13 mouse cellular contexts compared by ENCODE assay signal in genomic region chr1:163281450-163282198, GRCm38 (mm10). TPM values are rescaled to one million over a fixed set of nuclear protein-coding genes. Genes with fewer than 3 reads are reported as not detected.
DNase-seq lines count a peak whose midpoint lies in the region; ATAC-seq and TF ChIP-seq lines count a peak whose summit lies in the region.
"Had no signal": no experiment of that assay in that cellular context is flagged by ENCODE, and none has a peak within 500 bp of the region (broad histone marks: within the 10 kb centered on the region; RNA-seq: fewer than 3 reads in every experiment).

No protein-coding gene starts in this region.

- no peak overlapping the region for H3K4me2 ChIP-seq in embryonic facial prominence, embryonic 15.5 days (replicated peaks)

- H3K27ac ChIP-seq in embryonic facial prominence, embryonic 15.5 days (replicated peaks), result peak overlapping the region; percentile 29; the same call in 1 of the 2 replicates

- intact Hi-C loops in left cerebral cortex, postnatal 14 days (cut with DNase I), result no loop called here

- no peak for TF ChIP-seq CTCF in lung, adult 2 months (IDR thresholded peaks at IDR 0.05; ENCODE audit: insufficient read depth, low read length)

- TF ChIP-seq POLR2A in lung, adult 2 months (IDR thresholded peaks at IDR 0.05; ENCODE audit: borderline replicate concordance, extremely low read depth, low read depth, low read length), result no peak

- H3K9me3 ChIP-seq in embryonic facial prominence, embryonic 15.5 days (replicated peaks), result no peaks in the 10 kb centered on the region
- H3K9me3 ChIP-seq: G1E had no signal

- 51% methylated on average over 7 of the region's 7 CpGs for WGBS in embryonic facial prominence, embryonic 15.5 days
- WGBS in lung, adult 2 months, result 28% methylated on average over 7 of the region's 7 CpGs

- no peak overlapping the region for H3K9ac ChIP-seq in embryonic facial prominence, embryonic 15.5 days

- no peaks in the 10 kb centered on the region for H3K27me3 ChIP-seq in embryonic facial prominence, embryonic 15.5 days

- H3K4me1 ChIP-seq in embryonic facial prominence, embryonic 15.5 days, result peaks cover 46% of the 10 kb centered on the region
- no peaks in the 10 kb centered on the region; the same call in 1 of the 2 replicates for H3K4me1 ChIP-seq in lung, adult 2 months (ENCODE audit: control insufficient read depth, insufficient read depth, low read length)

- no peak for ATAC-seq in embryonic facial prominence, embryonic 15.5 days (ENCODE audit: insufficient number of reproducible peaks, low FRiP score, low TSS enrichment, low read depth)

- no peaks in the 10 kb centered on the region for H3K36me3 ChIP-seq in embryonic facial prominence, embryonic 15.5 days
- H3K36me3 ChIP-seq: G1E had no signal

- peak; percentile 44 for DNase-seq in layer of hippocampus, adult 9-11 months
- no peak for DNase-seq in layer of hippocampus, postnatal 25 days (ENCODE audit: extremely low spot score in 1 of 2, low spot score in 1 of 2)
- DNase-seq in heart, adult 18-20 months, result peak; percentile 56 to 76
- DNase-seq in left cerebral cortex, postnatal 14 days (ENCODE audit: low spot score in 2 of 2), result peak; percentile 30 to 53
- DNase-seq in kidney, postnatal 14 days, result no peak
- no peak for DNase-seq in lung, adult 2 months
- no peak for DNase-seq in spleen, postnatal 10 days (ENCODE audit: low spot score in 2 of 2)
- DNase-seq: adrenal gland, postnatal 36 days; thymus, postnatal 4 days had no signal

- H3K4me3 ChIP-seq in embryonic facial prominence, embryonic 15.5 days (replicated peaks), result no peak overlapping the region
- H3K4me3 ChIP-seq in lung, adult 2 months (replicated peaks; ENCODE audit: extremely low read depth, low read depth, low read length), result no peak overlapping the region

RNA-seq across cellular contexts. Expression of gene Prrx1, which starts 31.9 kb away (rescaled TPM):
- total RNA-seq in layer of hippocampus, postnatal 25 days (2021), result 1 to 10 TPM; 5.3 to 6.6 TPM
- 98.5 and 110 TPM in 2 replicates for polyA plus RNA-seq in embryonic facial prominence, embryonic 15.5 days (2015; fragmentation: Nextera tagmentation; extraction: Ambion mirVana)
- 10 to 100 TPM; 26.3 to 30.7 TPM for total RNA-seq in heart, adult 18-20 months (2021)
- 1 to 10 TPM; 5.8 to 6.5 TPM for total RNA-seq in left cerebral cortex, postnatal 14 days (2021)
- 2.9 and 6.4 TPM in 2 replicates for polyA plus RNA-seq in lung, adult 2 months (2012; rRNA removed)
- total RNA-seq: hematopoietic stem cell, adult 5-6 weeks; megakaryocyte progenitor cell, adult 5-6 weeks had no signal
- polyA plus RNA-seq: G1E had no signal

Comparison
In these comparisons a context has a peak if more than half of its experiments do, and no peak if none do; other contexts are left out.
1. DNase-seq: peak in layer of hippocampus, adult 9-11 months (single experiment), heart, adult 18-20 months (2 of 2) and left cerebral cortex, postnatal 14 days (2 of 2); none in layer of hippocampus, postnatal 25 days (0 of 2), kidney, postnatal 14 days (single experiment), lung, adult 2 months (single experiment) and spleen, postnatal 10 days (0 of 2).